Mouse (Mus musculus) lung, postnatal 0 days (tissue): ENCODE measurements around the gene Nudt8. TPM values are rescaled to one million over a fixed set of nuclear protein-coding genes. Genes with fewer than 3 reads are reported as not detected.
"Not testable (repeated sequence)": the region's sequence is repeated elsewhere in the genome, so short reads cannot be mapped to it uniquely, and the experiment has no call there.

Experiments
- ATAC-seq: fragments of 200-750 bp; cut with Nextera tagmentation; 2 replicates; pipeline ENCODE4 v1.8.0; 2017; ENCODE audit warnings: moderate library complexity
- DNase-seq: peaks from one replicate; pipeline ENCODE4 v3.0.0-alpha.2; 2016; ENCODE audit warnings: low spot score
- H3K27ac ChIP-seq: fragments of 300-500 bp; sonication (generic); 2 replicates; pipeline ENCODE4 v1.5.1; 2014; ENCODE audit warnings: antibody characterized with exemption, mild to moderate bottlenecking, low read length, mixed read lengths
- H3K27me3 ChIP-seq: fragments of 300-500 bp; sonication (generic); replicated peaks from 2 replicates; pipeline ENCODE4 v1.6.1; 2014; ENCODE audit warnings: low read length, mixed read lengths; ENCODE audit not compliant: insufficient read depth
- H3K36me3 ChIP-seq: fragments of 300-500 bp; sonication (generic); 2 replicates; pipeline ENCODE4 v1.6.1; 2014; ENCODE audit warnings: low read length, mixed read lengths; ENCODE audit not compliant: insufficient read depth
- H3K4me1 ChIP-seq: fragments of 300-500 bp; sonication (generic); 2 replicates; pipeline ENCODE4 v1.6.1; 2014; ENCODE audit warnings: antibody characterized with exemption, low read depth, low read length, mixed read lengths; ENCODE audit not compliant: insufficient read depth
- H3K4me2 ChIP-seq: fragments of 300-500 bp; sonication (generic); replicated peaks from 2 replicates; pipeline ENCODE4 v1.6.1; 2014; ENCODE audit warnings: low read depth, mild to moderate bottlenecking, low read length, moderate library complexity, mixed read lengths
- H3K4me3 ChIP-seq: fragments of 300-500 bp; sonication (generic); 2 replicates; pipeline ENCODE4 v1.5.1; 2014; ENCODE audit warnings: low read depth, low read length
- H3K9ac ChIP-seq: fragments of 300-500 bp; sonication (generic); replicated peaks from 2 replicates; pipeline ENCODE4 v1.6.1; 2014; ENCODE audit warnings: low read depth, mild to moderate bottlenecking
- H3K9me3 ChIP-seq: fragments of 300-500 bp; sonication (generic); 2 replicates; pipeline ENCODE4 v1.6.1; 2016; ENCODE audit warnings: low read length, mixed read lengths
- CTCF ChIP-seq: IDR thresholded peaks from 2 replicates; pipeline ENCODE4 v1.5.1; 2016; ENCODE audit warnings: antibody characterized with exemption, mild to moderate bottlenecking
- EP300 ChIP-seq: IDR thresholded peaks from 2 replicates; pipeline ENCODE4 v1.6.1; 2016; ENCODE audit warnings: antibody characterized with exemption, mild to moderate bottlenecking, control low read depth
- WGBS: fragments of 180-500 bp; shearing (Covaris S2); extraction: QIAGEN DNeasy Blood & Tissue Kit; methylation state at CpG from one replicate; pipeline ENCODE4 v1.1.7; 2014; 5-methylcytosine and 5-hydroxymethylcytosine counted together
- polyA plus RNA-seq: library from polyadenylated mRNA; unstranded; fragments of >200 nt; fragmentation: Nextera tagmentation; extraction: Ambion mirVana; gene quantifications from 2 replicates; pipeline ENCODE4 v1.2.1, GENCODE M21; 2015

Gene Nudt8
- polyA plus RNA-seq, 1 experiment from 2014 or later = 28.5 TPM

- Histone ChIP-seq H3K27ac (no peak within 1 kb of the TSS), H3K9ac (no peak within 1 kb of the TSS), H3K4me2 (no peak within 1 kb of the TSS), H3K27me3 (no peaks in the 10 kb centered on the region), H3K4me1 (no peaks in the 10 kb centered on the region), H3K4me3 (no peak within 1 kb of the TSS), H3K36me3 (no peaks in the 10 kb centered on the region), H3K9me3 (no peaks in the 10 kb centered on the region)
- DNase-seq (peak; percentile 25), ATAC-seq (no peak)
- 46% methylated on average over 4 of the region's 4 CpGs for WGBS
- TF ChIP-seq CTCF (no peak), EP300 (no peak)
These were observed 41.9 kb upstream of the Nudt8 start, which contains the start of gene Aldh3b3 for GRCm38 (mm10) chr19:3958470-3958869. Gene Aldh3b3 (plus strand): TSS chr19:3958645.

- no peak for TF ChIP-seq CTCF
- TF ChIP-seq EP300 = no peak
- Histone ChIP-seq H3K4me3 (no peak overlapping the region), H3K9me3 (no peaks in the 10 kb centered on the region)
These were observed 41.4 kb upstream of the Nudt8 start for GRCm38 (mm10) chr19:3959030-3959429.

GRCm38 (mm10) chr19:3960211-3960610 lies 40.2 kb upstream of the Nudt8 start:
- ATAC-seq (peak; percentile 80), DNase-seq (peak; percentile 76)
- TF ChIP-seq EP300 (peak; percentile 70), CTCF (no peak)
- H3K27ac ChIP-seq = no peak overlapping the region
- no peaks in the 10 kb centered on the region for H3K4me1 ChIP-seq
- H3K27me3 ChIP-seq = no peaks in the 10 kb centered on the region
- H3K36me3 ChIP-seq = no peaks in the 10 kb centered on the region
- no peaks in the 10 kb centered on the region for H3K9me3 ChIP-seq
- H3K4me3 ChIP-seq = no peak overlapping the region
- H3K9ac ChIP-seq = no peak overlapping the region
- H3K4me2 ChIP-seq = no peak overlapping the region
- 49% methylated on average over 5 of the region's 5 CpGs for WGBS

More at GRCm38 (mm10) chr19:3959030-3959429, 41.4 kb upstream of the Nudt8 start:
- DNase-seq = no peak
- no peaks in the 10 kb centered on the region for H3K27me3 ChIP-seq
- H3K27ac ChIP-seq = no peak overlapping the region
- H3K4me2 ChIP-seq = no peak overlapping the region
- no peak overlapping the region for H3K9ac ChIP-seq
- H3K4me1 ChIP-seq = no peaks in the 10 kb centered on the region
- ATAC-seq = no peak
- H3K36me3 ChIP-seq = no peaks in the 10 kb centered on the region

GRCm38 (mm10) chr19:3961805-3962204 lies 38.6 kb upstream of the Nudt8 start:
- not testable (repeated sequence) for H3K36me3 ChIP-seq, H3K27me3 ChIP-seq, H3K27ac ChIP-seq, H3K9ac ChIP-seq, H3K9me3 ChIP-seq, H3K4me1 ChIP-seq, ATAC-seq, H3K4me3 ChIP-seq, H3K4me2 ChIP-seq, DNase-seq
- 59% methylated on average over 6 of the region's 6 CpGs for WGBS

- Histone ChIP-seq H3K4me1 (no peaks in the 10 kb centered on the region), H3K27me3 (no peaks in the 10 kb centered on the region), H3K9me3 (no peaks in the 10 kb centered on the region), H3K4me2 (no peak overlapping the region), H3K4me3 (no peak overlapping the region), H3K27ac (no peak overlapping the region), H3K36me3 (no peaks in the 10 kb centered on the region), H3K9ac (no peak overlapping the region)
- ATAC-seq = no peak
- 15% methylated on average over 2 of the region's 2 CpGs for WGBS
- DNase-seq = peak; percentile 43
- TF ChIP-seq CTCF = peak; percentile 53
- no peak for TF ChIP-seq EP300
These were observed 37.9 kb upstream of the Nudt8 start for GRCm38 (mm10) chr19:3962469-3962868.

- Histone ChIP-seq H3K4me2 (no peak overlapping the region), H3K27me3 (no peaks in the 10 kb centered on the region), H3K36me3 (no peaks in the 10 kb centered on the region), H3K4me3 (no peak overlapping the region), H3K9ac (no peak overlapping the region), H3K4me1 (no peaks in the 10 kb centered on the region), H3K27ac (no peak overlapping the region), H3K9me3 (no peaks in the 10 kb centered on the region)
- ATAC-seq (no peak), DNase-seq (no peak)
- WGBS = 70% methylated on average over 4 of the region's 4 CpGs
- TF ChIP-seq CTCF = peak; percentile 39
- TF ChIP-seq EP300 = no peak
These were observed 36.4 kb upstream of the Nudt8 start for GRCm38 (mm10) chr19:3964030-3964429.
